In genomic region chr2:6572976-6573375, GRCm38 (mm10) we compare ENCODE assay signal across 18 mouse cellular contexts.
"Had no signal": no experiment of that assay in that cellular context is flagged by ENCODE, and none has a peak within 500 bp of the region (broad histone marks: within the 10 kb centered on the region; RNA-seq: fewer than 3 reads in every experiment).

No protein-coding gene starts in this region.

- H3K27ac ChIP-seq: liver, embryonic 14.5 days; midbrain, embryonic 10.5 days; midbrain, embryonic 15.5 days; neural tube, embryonic 13.5 days; neural tube, embryonic 15.5 days had no signal

- H3K9me3 ChIP-seq: midbrain, embryonic 10.5 days; midbrain, embryonic 15.5 days; neural tube, embryonic 13.5 days; neural tube, embryonic 15.5 days had no signal

- DNase-seq: lung, adult 18-20 months; lung, embryonic 14.5 days; lung, postnatal 10 days; lung, postnatal 4 days; retina, postnatal 1 day; right cerebral cortex, adult 18-20 months; right cerebral cortex, postnatal 25 days; right cerebral cortex, postnatal 4 days; spleen, adult 18-20 months; thymus, adult 18-20 months; thymus, postnatal 14 days; thymus, postnatal 36 days had no signal

- H3K27me3 ChIP-seq: midbrain, embryonic 15.5 days; neural tube, embryonic 13.5 days; neural tube, embryonic 15.5 days had no signal

- H3K36me3 ChIP-seq: midbrain, embryonic 15.5 days; neural tube, embryonic 15.5 days had no signal

- ATAC-seq: midbrain, embryonic 15.5 days had no signal

- H3K4me1 ChIP-seq: midbrain, embryonic 15.5 days; neural tube, embryonic 13.5 days; neural tube, embryonic 15.5 days had no signal

- H3K4me2 ChIP-seq: lung, embryonic 14.5 days; midbrain, embryonic 15.5 days; neural tube, embryonic 13.5 days; neural tube, embryonic 15.5 days had no signal

- H3K4me3 ChIP-seq: midbrain, embryonic 10.5 days; midbrain, embryonic 15.5 days; myocyte; neural tube, embryonic 13.5 days; neural tube, embryonic 15.5 days had no signal

- H3K9ac ChIP-seq: liver, embryonic 14.5 days; lung, embryonic 14.5 days; midbrain, embryonic 15.5 days; neural tube, embryonic 13.5 days; neural tube, embryonic 15.5 days had no signal
